Mouse (Mus musculus): ENCODE data around the gene Tm9sf1. TPM values are rescaled to one million over a fixed set of nuclear protein-coding genes. Genes with fewer than 3 reads are reported as not detected.

The Tm9sf1 gene
- polyA plus RNA-seq, 1 experiment: 98.1 TPM

DNA sequence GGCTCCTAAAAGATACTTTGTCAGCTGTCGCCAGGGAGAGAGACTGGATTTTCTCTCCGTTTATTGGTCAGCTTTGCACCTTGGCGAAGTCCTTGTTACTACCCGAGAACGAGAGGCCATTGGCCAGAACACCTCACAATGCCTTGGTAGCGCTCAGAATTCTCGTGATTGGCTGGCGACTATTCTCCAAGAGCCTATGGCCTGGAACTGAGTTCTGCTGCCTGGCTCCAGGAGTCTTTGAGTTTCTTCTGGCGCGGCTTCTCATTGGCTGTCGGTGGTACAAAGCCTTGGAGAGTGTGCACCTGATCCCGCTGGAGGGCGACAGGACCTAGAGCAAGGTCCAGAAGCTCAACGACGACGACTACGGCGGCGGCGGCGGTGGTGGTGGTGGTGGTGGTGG is 25.8 kb downstream of the Tm9sf1 start, which contains the start of gene Rec8:
TSS of gene Rec8 (plus strand) at position 216 of the 400 bp plus-strand sequence.
- no peak for DNase-seq
- no peak within 1 kb of the TSS; the same call in 1 of the 2 replicates for H3K27ac ChIP-seq (ENCODE audit: control insufficient read depth, insufficient read depth, low read length)
- peaks cover 8% of the 10 kb centered on the region for H3K4me1 ChIP-seq (replicated peaks; ENCODE audit: control insufficient read depth, insufficient read depth, low read length)
- peak within 1 kb of the TSS; percentile 24 for H3K4me3 ChIP-seq (ENCODE audit: control insufficient read depth, insufficient read depth, low read length)
- H3K36me3 ChIP-seq (ENCODE audit: control insufficient read depth, insufficient read depth, low read length): no peaks in the 10 kb centered on the region
- H3K27me3 ChIP-seq (ENCODE audit: control insufficient read depth, insufficient read depth, low read length): no peaks in the 10 kb centered on the region
- TF ChIP-seq POLR2A (IDR thresholded peaks at IDR 0.05; ENCODE audit: control insufficient read depth, extremely low read depth, insufficient read depth, low read length, poor library complexity) (no peak), CTCF (IDR thresholded peaks at IDR 0.05; ENCODE audit: borderline replicate concordance, control insufficient read depth, extremely low read depth, insufficient read depth, low read length, poor library complexity) (no peak)
- WGBS: 46% methylated on average over 21 of the region's 21 CpGs

DNA sequence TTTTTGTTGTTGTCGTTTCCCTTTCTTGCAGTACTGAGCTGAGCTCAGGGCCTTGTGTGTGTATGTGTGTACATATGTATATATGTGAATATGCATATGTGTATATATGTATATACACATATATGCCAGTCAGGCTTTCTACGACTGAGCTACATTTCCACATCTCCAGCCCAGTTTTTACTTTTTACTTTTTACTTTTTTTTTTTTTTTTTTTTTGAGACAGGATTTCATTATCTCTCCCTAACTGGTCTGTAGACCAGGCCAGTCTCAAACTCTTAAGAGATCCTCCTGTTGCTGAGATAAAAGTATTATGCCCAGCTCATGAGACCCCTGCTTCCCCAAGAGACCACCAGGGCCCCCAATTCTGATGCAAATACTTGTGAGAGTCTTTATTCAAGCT is 26.8 kb downstream of the Tm9sf1 start:
- Histone ChIP-seq H3K27ac (ENCODE audit: control insufficient read depth, insufficient read depth, low read length) (no peak overlapping the region), H3K4me3 (ENCODE audit: control insufficient read depth, insufficient read depth, low read length) (no peak overlapping the region), H3K4me1 (replicated peaks; ENCODE audit: control insufficient read depth, insufficient read depth, low read length) (peaks cover 8% of the 10 kb centered on the region), H3K27me3 (ENCODE audit: control insufficient read depth, insufficient read depth, low read length) (no peaks in the 10 kb centered on the region), H3K36me3 (ENCODE audit: control insufficient read depth, insufficient read depth, low read length) (no peaks in the 10 kb centered on the region)
- DNase-seq: no peak
- whole genome bisulfite sequencing: 91% methylated on average over 2 of the region's 2 CpGs
- TF ChIP-seq CTCF (IDR thresholded peaks at IDR 0.05; ENCODE audit: borderline replicate concordance, control insufficient read depth, extremely low read depth, insufficient read depth, low read length, poor library complexity): no peak
- no peak for TF ChIP-seq POLR2A (IDR thresholded peaks at IDR 0.05; ENCODE audit: control insufficient read depth, extremely low read depth, insufficient read depth, low read length, poor library complexity)

DNA sequence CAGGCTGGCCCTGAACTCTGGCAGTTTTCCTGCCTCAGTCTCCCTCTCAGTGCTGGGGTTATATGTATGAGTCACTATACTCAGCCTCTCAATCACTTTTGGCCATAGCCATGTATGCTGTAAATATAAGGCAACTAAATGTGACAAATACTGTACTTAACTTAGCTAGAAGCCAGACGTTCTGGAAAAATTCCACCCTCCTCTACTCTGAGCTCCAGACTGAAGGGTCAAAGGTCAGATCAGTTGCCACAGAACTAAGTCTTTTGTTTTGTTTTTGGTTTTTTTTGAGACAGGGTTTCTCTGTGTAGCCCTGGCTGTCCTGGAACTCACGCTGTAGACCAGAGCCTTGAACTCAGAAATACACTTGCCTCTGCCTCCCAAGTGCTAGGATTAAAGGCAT is 27.7 kb downstream of the Tm9sf1 start:
- DNase-seq: no peak
- Histone ChIP-seq H3K36me3 (ENCODE audit: control insufficient read depth, insufficient read depth, low read length) (no peaks in the 10 kb centered on the region), H3K27ac (ENCODE audit: control insufficient read depth, insufficient read depth, low read length) (no peak overlapping the region), H3K4me1 (replicated peaks; ENCODE audit: control insufficient read depth, insufficient read depth, low read length) (peaks cover 8% of the 10 kb centered on the region), H3K27me3 (ENCODE audit: control insufficient read depth, insufficient read depth, low read length) (no peaks in the 10 kb centered on the region), H3K4me3 (ENCODE audit: control insufficient read depth, insufficient read depth, low read length) (no peak overlapping the region)
- 88% methylated on average over 2 of the region's 2 CpGs for whole genome bisulfite sequencing
- TF ChIP-seq CTCF (IDR thresholded peaks at IDR 0.05; ENCODE audit: borderline replicate concordance, control insufficient read depth, extremely low read depth, insufficient read depth, low read length, poor library complexity) (no peak), POLR2A (IDR thresholded peaks at IDR 0.05; ENCODE audit: control insufficient read depth, extremely low read depth, insufficient read depth, low read length, poor library complexity) (no peak)

DNA sequence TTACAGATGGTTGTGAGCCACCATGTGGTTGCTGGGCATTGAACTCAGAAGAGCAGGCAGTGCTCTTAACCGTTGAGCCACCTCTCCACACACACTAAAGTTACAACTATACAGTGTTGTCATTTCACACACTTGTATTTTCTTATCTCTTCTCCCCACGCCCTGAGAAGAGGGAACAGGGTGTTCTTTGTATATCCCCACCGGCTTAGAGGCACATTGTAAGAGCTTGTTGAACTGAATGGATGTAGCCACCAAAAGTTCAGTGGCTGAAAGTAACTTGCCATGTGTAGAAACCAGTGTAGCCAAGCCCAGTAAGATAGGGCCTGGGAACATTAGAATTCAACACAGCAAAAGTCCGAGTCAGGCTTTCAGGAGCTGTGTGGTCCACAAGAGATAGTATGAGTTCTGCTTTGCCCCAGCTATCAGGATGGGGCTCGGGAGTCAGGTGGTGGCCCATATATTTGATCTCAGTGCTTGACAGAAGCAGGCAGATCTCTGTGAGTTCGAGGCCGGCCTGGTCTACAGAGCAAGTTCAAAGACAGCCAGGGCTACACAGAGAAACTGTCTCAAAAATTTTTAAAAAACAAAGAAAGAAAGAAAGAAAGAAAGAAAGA is 28.9 kb downstream of the Tm9sf1 start:
- TF ChIP-seq CTCF (IDR thresholded peaks at IDR 0.05; ENCODE audit: borderline replicate concordance, control insufficient read depth, extremely low read depth, insufficient read depth, low read length, poor library complexity) (no peak), POLR2A (IDR thresholded peaks at IDR 0.05; ENCODE audit: control insufficient read depth, extremely low read depth, insufficient read depth, low read length, poor library complexity) (no peak)
- Histone ChIP-seq H3K36me3 (ENCODE audit: control insufficient read depth, insufficient read depth, low read length) (peaks cover 1% of the 10 kb centered on the region; the same call in 1 of the 2 replicates), H3K27me3 (ENCODE audit: control insufficient read depth, insufficient read depth, low read length) (no peaks in the 10 kb centered on the region), H3K4me1 (replicated peaks; ENCODE audit: control insufficient read depth, insufficient read depth, low read length) (peaks cover 8% of the 10 kb centered on the region), H3K4me3 (ENCODE audit: control insufficient read depth, insufficient read depth, low read length) (no peak overlapping the region), H3K27ac (ENCODE audit: control insufficient read depth, insufficient read depth, low read length) (no peak overlapping the region)
- WGBS: 94% methylated on average over 7 of the region's 7 CpGs
- DNase-seq: no peak

DNA sequence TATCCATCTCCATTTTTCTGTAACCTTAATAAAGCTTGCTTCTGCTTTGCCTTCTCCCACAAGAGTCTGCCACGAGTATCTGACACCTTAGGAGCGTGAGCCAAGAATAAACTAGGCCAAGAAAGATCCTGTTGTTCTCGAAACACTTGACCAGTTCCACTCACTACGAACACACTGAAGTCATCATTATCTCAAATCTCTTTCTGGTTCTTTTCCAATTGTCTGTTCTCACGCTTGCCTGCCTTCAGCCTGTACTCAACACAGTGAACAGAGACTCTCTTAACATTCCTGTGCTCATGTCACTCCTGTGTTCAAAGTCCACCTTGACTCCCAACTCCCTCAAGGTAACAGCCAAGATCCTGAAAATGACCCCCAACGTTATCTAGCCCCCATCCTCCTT is 30.3 kb downstream of the Tm9sf1 start:
- peaks cover under 1% of the 10 kb centered on the region for H3K4me1 ChIP-seq (replicated peaks; ENCODE audit: control insufficient read depth, insufficient read depth, low read length)
- no peaks in the 10 kb centered on the region for H3K27me3 ChIP-seq (ENCODE audit: control insufficient read depth, insufficient read depth, low read length)
- 88% methylated on average over 6 of the region's 6 CpGs for WGBS
- DNase-seq: no peak
- peaks cover 13% of the 10 kb centered on the region; the same call in 1 of the 2 replicates for H3K36me3 ChIP-seq (ENCODE audit: control insufficient read depth, insufficient read depth, low read length)
- TF ChIP-seq POLR2A (IDR thresholded peaks at IDR 0.05; ENCODE audit: control insufficient read depth, extremely low read depth, insufficient read depth, low read length, poor library complexity): no peak
- no peak overlapping the region for H3K27ac ChIP-seq (ENCODE audit: control insufficient read depth, insufficient read depth, low read length)
- no peak overlapping the region for H3K4me3 ChIP-seq (ENCODE audit: control insufficient read depth, insufficient read depth, low read length)

DNA sequence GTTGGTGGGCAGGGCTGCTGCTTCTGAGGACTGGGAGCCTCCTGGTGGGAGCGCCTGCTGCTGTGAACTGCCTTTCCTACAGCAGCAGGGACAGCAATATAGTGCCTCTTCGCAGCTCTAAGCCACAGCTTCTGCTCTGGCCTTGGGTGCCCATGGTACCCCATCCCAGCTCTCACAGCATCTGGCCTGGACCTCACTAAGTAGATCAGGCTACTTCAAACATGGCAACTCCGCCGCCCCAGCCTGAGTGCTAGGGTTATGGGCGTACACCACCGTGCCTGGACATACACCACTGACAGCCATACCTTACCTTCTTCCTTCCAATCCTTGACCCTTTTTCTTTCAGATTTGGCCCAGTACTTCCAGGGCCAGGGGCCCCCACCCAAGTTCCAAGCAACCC is 35.3 kb downstream of the Tm9sf1 start:
- H3K27ac ChIP-seq (ENCODE audit: control insufficient read depth, insufficient read depth, low read length): no peak overlapping the region
- DNase-seq: no peak
- TF ChIP-seq CTCF (IDR thresholded peaks at IDR 0.05; ENCODE audit: borderline replicate concordance, control insufficient read depth, extremely low read depth, insufficient read depth, low read length, poor library complexity): no peak
- TF ChIP-seq POLR2A (IDR thresholded peaks at IDR 0.05; ENCODE audit: control insufficient read depth, extremely low read depth, insufficient read depth, low read length, poor library complexity): no peak
- no peaks in the 10 kb centered on the region for H3K27me3 ChIP-seq (ENCODE audit: control insufficient read depth, insufficient read depth, low read length)
- H3K4me1 ChIP-seq (replicated peaks; ENCODE audit: control insufficient read depth, insufficient read depth, low read length): peaks cover 21% of the 10 kb centered on the region
- WGBS: over 99% methylated on average over 6 of the region's 6 CpGs
- H3K4me3 ChIP-seq (ENCODE audit: control insufficient read depth, insufficient read depth, low read length): no peak overlapping the region
- peaks cover 35% of the 10 kb centered on the region for H3K36me3 ChIP-seq (ENCODE audit: control insufficient read depth, insufficient read depth, low read length)
